Mouse (Mus musculus) heart, postnatal 25 days (tissue): ENCODE data around the gene Slc5a10. TPM values are rescaled to one million over a fixed set of nuclear protein-coding genes. Genes with fewer than 3 reads are reported as not detected.

ENCODE experiments used
- DNase-seq: peaks from one replicate; pipeline ENCODE4 v3.0.0; 2022; ENCODE audit warnings: low spot score
- intact Hi-C: fragments of 180-260 bp; cut with DNase I; formaldehyde crosslinking; loops from one replicate; pipeline ENCODE4 v1.15.1; 2025
- total RNA-seq, 2 experiments: library from RNA; stranded (reverse); gene quantifications; 2 replicates each; pipeline ENCODE4 v1.2.3; 2021

Slc5a10 gene
- total RNA-seq = not detected

DNA sequence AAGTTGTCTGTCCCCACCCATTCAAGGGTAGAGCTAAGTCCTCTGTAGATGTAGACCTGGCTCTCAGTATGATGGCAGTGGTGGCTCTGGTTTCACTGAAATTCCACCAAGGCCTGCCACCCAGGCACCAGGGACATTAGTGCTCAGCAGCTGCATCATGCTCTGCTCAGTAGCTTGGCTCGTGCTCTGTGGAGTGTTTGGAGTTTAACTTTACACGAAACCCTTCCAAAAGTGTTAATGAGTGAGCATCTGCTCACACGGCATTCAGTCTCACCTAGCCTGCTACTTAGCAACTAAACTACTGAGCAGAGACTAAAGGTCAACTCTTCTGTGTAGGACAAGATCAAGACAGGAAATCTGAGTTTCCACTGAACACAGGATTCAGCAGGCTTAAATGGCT lies at the start of gene Slc5a10:
Gene Slc5a10 (minus strand): TSS at position 191 of the 400 bp plus-strand sequence.
- no peak for DNase-seq
- intact Hi-C loops = no loop called here

DNA sequence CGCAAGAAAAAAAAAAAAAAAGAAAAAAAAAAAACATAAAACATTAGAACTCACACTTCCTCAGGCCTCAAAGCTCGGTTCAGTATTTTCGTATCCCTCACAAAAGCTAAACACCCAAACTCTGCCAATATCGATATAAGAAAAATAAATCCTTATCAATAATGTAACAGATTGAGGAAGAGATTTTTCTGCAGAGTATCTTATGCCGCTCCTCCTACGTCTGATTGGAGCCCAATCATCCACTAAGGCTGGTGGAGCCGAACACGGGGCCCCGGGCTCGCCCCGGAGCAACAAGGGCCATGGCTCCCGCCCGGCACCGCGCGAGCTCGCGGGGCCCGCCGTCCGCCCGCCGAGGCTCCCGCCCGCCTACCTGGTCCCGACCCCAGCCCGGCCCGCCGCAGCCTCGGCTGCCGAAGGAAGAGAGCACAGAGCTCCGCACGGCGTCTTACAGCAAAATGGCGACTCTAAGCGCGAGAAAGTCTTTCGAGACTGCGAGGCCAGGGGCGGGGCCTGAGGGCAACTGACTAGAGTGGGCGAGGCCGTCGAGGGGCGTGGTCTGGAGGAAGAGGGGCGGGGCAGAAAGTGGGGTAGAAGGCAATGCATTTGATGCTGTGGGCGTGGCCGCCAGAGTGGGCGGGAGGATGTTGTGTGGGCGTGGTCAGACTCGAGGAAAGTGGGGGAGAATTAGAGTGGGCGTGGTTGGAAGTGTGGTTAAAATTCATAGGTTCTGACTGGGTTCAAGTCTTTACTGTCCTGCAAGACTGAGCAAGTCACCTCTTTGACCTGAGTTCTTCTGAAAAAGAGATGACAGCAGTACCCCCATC lies 41.2 kb upstream of the Slc5a10 start, which contains the start of gene Prpsap2:
Gene Prpsap2 (minus strand): TSS at position 505 of the 824 bp plus-strand sequence.
- DNase-seq = peak; percentile 97
- intact Hi-C loops = no loop called here

DNA sequence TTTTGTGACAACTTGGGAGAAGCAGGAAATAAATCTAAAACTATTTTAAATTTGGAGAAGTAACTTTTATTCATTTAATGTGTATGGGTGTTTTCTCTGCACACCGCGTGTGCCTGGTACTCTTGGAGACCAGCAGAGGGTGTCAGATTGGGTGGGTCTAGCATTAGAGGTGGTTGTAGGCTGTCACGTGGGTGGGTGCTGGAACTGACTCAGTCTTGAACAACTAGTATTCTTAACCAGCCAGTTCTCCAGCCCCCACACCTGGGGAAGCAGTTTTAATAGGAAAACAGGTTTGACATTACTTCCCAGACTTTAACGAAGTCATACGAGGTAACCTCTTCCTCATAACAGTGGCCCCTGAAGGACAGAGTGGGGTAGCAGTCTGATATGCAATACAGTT lies 39.9 kb upstream of the Slc5a10 start:
- intact Hi-C loops = no loop called here
- no peak for DNase-seq

DNA sequence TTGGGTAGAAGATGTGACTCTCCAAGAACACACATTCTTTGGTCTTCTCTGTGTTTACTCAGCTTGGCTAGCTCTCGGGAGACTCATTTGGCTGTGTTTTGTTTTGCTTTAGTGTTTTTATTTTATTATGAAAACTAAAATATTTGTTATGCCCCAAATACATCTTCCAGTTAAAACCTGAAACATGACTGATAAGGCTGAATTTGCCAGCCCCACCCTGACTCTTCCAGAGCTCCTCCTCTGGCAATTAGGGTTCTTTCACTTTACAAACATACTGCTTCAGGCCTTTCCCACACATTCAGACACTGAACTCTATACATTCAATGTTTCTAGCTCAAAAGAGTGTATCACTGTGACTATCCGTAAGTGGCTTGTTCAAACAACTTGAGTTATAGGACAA lies 36.5 kb upstream of the Slc5a10 start:
- intact Hi-C loops = no loop called here
- no peak for DNase-seq

DNA sequence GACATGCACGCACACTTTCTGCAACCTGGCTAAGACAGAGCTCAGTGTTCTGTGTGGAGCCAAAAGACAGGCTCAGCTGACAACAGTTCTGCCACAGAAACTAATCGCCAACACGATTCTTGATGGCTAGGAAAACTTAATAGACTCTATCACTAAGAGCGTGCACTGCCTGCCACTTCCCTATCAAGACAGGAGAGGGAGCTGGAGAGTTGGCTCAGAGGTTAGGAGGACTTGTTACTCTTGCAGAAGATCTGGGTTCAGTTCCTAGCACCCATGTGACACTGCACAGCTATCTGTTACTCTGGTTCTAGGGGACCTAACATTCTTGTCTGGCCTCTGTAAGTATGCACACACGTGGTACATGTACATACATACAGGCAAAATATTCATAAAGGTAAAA lies 31.0 kb upstream of the Slc5a10 start:
- intact Hi-C loops = no loop called here
- no peak for DNase-seq

DNA sequence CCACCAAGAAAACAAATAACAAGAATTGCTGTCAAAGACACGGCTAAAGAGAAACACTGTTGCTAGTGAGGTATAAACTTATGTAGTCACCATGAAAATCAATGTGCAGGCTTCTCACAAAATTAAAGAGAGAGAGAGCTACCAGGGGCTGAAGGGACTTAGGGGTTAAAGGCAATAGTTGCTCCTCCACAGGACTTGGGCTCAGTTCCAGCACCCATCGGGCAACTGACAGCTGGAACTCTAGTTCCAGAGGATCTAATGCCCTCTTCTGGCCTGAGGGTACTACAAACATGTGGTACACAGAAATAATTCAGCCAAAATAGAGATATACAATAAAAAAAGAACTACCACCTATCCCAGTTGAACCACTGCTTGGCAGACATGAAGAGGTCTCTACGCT lies 26.5 kb upstream of the Slc5a10 start:
- no peak for DNase-seq
- intact Hi-C loops = no loop called here

DNA sequence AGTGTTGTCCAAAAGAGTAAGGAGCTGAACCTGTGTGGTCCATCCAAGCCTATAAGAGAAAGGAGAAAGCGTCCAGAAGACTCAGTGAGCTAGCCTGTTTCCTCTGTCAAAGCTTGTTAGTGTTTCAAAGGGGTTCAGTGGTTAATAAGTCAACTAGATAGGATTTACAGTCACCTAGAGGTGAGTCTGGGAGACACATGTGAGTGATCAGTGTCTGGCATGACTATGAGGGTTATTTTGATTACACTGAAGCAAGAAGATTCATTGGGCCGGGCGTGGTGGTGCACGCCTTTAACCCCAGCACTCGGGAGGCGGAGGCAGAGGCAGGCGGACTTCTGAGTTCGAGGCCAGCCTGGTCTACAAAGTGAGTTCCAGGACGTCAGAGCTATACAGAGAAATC lies 25.2 kb upstream of the Slc5a10 start:
- no peak for DNase-seq
- intact Hi-C loops = no loop called here

DNA sequence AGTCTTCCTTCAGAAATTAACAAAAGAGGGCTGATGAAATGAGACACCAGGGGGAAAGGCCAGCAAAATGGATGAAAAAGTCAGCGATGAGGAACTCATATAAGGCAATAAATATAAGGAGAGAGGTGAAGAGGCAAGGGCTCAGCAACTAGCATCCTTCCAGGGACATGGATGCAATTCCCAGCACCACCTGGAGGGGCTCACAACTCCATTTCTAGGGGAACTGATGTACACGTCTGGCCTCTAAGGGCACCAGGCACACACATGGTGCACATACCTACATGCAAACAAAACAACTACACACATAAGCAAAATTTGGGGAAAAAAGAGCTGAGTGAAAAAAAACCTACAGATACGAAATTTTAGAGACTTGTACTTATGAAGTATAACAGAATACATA lies 23.8 kb upstream of the Slc5a10 start:
- no peak for DNase-seq
- intact Hi-C loops = no loop called here

DNA sequence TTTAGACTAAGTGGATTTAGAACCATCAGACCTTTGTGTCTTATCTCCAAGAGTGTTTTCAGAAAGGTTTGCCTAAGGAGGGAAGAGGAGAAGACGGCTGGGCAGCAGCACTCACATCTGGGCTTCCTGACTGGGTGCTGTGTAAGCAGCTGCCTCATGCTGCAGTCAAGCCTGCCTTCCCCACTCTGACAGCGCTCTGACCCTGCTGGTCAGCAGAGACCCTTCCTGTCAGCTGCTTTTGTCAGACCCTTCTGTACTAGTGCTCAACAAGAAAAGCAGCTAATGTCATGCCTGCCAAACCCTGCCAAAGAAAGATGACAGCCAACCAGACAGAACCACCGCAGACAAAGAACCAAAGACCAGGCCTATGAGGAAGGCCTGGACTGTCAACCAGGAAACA lies 23.1 kb upstream of the Slc5a10 start:
- DNase-seq = no peak
- intact Hi-C loops = no loop called here

DNA sequence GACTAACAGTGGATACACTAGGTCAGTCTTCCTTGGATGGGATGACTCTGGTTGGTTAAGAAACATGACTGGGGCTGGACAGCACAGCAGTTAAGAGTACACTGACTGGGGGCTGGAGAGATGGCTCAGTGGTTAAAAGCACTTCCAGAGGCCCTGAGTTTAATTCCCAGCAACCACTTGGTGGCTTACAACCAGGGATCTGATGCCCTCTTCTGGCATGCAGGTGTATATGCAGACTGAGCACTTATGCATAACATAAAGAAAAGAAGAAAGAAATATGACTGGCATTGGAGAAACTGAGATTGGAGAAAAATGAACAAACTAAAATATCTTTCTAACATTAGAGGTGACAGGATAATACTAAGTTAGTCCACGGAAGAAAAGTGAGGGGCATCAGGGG lies 19.9 kb upstream of the Slc5a10 start:
- no peak for DNase-seq
- intact Hi-C loops = no loop called here

DNA sequence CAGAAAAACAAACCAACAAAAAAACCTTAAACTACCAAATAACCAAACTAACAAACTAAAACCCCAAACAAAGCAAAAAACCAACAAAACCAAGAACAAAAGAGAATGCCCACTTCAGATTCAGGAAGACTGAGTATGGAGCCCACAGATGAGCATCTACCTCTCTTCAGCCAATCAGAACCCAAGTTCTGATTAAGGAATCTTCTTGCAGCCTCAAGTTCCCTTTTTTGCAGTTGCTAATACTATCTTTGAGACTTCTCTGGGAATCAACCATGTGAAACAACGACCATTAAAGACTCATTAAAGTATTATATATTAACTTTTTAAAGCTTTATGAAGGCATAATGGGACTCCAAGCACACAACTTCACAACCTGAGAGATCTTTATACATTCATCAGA lies 16.7 kb upstream of the Slc5a10 start:
- intact Hi-C loops = no loop called here
- DNase-seq = no peak

DNA sequence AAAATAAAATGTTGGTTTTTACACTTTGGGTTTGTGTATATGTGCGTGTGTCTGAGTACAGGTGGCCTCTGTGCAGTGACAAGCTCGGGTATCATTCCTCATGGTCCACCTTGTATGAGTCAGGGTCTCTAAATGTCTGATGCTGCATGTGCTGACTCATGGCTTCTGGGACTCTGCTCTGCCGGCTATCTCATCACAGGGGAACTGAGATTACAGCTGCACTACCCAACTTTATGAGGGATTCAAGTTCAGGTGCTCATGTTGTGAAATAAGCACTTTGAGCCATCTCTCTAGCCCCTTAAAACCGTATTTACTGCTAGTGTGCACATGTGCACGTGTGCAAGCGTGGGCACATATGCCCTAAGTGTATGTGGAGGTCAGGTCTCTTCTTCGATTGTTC lies 12.0 kb upstream of the Slc5a10 start:
- intact Hi-C loops = no loop called here

DNA sequence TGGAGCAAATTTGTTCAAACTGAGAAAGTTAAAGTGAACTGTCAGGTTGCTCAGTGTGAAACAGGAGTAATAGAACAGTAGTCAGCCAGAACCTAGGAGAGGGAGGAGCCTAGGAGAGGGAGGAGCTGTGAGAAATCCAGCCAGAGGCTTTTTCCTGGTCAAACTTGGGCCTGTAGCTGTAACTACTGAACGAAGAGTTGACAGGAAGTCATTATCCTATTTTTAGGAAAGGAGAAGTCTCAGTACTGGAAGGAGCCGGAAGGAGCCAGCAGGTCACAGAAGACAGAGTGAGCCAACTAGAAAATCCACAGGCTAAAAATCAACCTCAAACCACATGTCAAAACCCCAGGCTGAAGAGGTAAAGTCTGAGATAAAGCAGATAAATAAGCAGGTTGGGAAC lies 7.4 kb upstream of the Slc5a10 start:
- intact Hi-C loops = no loop called here
- DNase-seq = no peak

More for the DNA sequence above, 12.0 kb upstream of the Slc5a10 start:
- no peak for DNase-seq

DNA sequence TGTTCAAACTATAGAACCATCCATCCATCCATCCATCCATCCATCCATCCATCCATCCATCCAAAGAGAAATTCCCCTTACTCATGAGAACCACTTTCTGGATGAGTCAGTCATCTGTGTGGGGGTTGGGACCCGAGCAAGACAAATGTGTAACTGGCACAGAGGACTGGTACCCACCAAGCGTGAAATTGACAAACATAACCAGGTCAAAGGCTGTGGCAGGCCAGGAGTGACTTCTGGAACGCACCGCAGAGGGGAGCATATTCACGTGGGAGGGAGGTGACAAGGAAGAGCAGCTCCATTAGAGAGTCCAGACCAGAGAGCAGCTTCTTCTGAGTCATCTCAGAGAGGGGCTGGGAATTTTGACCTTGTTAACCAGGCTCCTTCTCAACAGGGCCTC lies 1.5 kb upstream of the Slc5a10 start:
- no peak for DNase-seq
- intact Hi-C loops = no loop called here

DNA sequence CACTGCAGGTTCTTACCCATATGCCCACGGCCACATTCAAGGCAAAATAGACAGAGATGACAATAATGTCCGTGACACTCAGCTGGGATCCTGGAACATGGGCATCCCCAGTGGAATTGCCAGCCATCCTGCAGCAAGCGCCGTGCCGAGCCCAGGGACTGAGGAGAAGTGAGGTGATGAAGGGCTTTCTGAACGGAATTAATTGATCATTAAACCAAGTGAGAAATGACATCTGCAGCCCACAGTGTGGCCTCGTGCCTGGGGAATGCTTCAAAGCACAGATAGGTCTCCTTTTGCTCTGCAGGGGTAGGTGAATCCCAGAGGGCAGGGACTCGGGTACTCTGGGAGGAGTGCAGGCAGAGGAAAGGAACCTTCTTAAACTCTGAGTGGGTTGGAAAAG lies 800 bp downstream of the Slc5a10 start:
- intact Hi-C loops = loop anchor here (10.0 kb wide), 1 partner anchor 615 kb away; no protein-coding TSS in a partner anchor
- no peak for DNase-seq

DNA sequence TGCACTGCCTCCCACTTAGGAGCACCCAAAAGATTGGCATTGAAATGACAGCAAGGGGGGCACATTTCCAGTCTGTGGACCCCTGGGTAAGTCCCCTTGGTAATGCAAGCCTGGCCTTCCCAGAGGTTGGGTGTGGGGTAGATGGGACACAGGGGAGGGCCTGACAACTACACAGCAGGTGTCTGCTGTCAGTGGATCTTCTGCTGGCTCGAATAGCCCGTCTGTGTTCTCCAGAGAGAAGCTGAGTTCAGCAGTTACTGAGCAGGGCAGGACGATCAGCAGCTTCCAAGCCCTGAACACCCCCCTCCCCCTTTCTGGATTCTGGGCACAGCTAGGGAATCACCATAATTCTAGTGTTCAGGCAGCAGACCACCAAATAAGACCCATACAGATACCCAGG lies 1.2 kb downstream of the Slc5a10 start:
- DNase-seq = no peak
- intact Hi-C loops = loop anchor here (10.0 kb wide), 1 partner anchor 615 kb away; no protein-coding TSS in a partner anchor

DNA sequence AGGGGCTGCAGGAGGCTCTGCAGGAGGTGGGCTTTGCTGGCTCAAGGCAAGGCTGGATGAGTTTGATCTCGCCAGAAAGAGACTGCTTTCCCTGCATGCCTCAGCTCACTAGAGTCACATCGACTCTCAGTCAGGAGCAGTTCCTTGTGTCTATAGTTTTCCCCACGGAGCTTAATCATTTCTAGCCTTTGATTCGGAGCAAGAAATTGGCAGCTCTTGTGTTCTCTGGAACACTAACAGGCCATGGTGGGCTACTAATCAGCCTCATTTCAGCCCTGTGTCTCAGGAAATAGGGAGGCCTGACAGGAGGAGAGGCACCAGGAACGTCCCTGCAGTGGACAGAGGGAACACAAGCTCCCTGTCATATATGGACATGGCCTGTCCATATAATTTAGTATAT lies 2.6 kb downstream of the Slc5a10 start:
- intact Hi-C loops = loop anchor here (10.0 kb wide), 1 partner anchor 613 kb away; no protein-coding TSS in a partner anchor

DNA sequence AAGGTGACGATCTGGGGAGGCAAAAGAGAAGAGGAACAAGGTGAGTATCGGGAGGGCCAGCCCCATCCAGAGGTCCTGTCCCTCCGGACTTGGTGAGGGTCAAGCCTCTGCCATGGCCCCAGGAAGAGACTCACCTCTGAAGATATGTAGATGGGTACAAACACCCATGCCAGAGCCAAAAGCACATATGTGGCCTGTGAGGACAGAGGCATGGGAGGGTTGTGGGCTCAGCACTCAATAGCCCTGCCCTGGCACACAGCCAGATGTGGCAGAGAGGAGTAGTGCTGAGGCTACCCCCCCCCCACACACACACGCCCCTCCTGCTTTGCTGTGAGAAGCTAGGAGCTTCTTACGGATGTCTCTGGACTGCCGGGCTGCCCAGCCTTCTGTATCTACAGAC lies 5.5 kb downstream of the Slc5a10 start:
- intact Hi-C loops = loop anchor here (2.0 to 10.0 kb wide), 2 partner anchors 86 to 610 kb away; no protein-coding TSS in a partner anchor
- DNase-seq = no peak

More for the DNA sequence above, 2.6 kb downstream of the Slc5a10 start:
- DNase-seq = no peak

DNA sequence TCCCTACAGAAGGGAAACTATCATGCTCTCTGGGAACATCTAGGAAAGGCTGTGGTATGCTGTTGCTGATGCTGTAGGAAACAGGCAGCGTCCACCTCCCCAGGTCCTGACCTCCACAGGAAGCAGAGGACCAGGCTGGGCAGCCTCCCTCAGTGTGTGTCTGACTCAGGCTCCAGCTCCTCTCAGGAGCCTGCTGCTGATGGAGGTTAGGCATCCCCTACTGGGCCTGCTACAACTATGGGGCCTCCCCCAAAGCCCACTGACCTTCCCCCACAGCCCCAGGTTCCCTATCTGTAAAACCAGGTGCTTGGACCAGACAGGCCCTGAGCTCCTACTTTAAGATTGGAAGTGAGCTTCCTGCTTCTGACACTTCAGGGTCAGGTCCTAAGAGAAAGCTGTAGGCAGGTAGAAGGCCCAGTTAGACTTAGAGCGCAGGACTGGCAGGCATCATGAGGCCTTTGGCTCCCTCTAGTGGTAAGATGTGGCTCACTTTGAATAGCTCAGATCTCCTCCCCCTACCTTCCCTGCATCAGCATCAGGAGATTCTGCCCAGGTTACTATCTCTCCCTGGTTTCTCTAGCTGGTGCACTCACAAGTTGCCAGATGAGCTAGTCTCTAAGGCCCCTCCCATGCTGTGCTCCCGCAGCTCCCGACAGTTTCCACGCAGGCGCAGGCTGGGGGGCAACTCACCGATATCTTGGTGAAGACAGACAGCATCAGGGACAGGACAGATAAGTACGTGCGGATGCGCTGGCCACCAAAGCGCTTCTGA lies 6.1 kb downstream of the Slc5a10 start:
- DNase-seq = peak; percentile 38
- intact Hi-C loops = loop anchor here (1.0 to 10.0 kb wide), 5 partner anchors 48 to 610 kb away; no protein-coding TSS in a partner anchor

DNA sequence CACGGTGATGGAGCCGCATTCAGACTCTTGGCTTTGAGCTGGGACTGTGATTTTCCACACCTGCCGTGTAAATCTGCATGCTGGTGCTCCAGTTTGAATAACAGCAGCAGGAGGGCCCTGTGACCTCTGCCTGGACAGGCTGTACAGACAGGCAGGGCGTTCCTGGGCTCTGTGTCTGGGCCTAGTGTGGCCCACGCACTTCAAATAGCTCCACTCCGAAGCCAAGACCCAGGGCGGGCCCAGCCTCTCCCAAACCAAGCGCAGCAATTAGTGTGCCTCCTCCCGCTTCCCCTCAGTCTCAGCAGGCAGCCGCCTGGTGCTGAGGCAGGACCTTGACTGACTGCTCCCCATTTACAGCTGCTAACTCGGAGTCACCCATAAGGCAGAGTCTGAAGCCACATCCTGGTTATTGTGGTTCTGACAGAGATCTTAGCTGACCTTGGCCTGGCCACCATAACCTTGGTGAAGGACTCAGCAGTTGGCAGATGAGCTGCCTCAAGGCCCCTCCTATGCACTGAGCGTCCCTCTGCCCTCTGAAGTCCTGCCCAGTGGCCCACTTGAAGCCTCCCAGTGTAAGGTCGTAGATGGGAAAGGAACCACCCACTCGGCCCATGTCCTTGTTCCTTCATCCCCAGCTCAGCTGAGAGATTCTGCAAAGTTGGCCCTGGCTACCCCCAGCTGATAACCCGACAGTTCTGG lies 7.3 kb downstream of the Slc5a10 start:
- no peak for DNase-seq
- intact Hi-C loops = loop anchor here (5.0 to 10.0 kb wide), 3 partner anchors 201 to 609 kb away; no protein-coding TSS in a partner anchor
